Mouse (Mus musculus): ENCODE results near the gene Cchcr1. TPM values are rescaled to one million over a fixed set of nuclear protein-coding genes. Genes with fewer than 3 reads are reported as not detected.

Gene Cchcr1
- polyA plus RNA-seq, 1 experiment from 2014 or later: 15.7 TPM

Other genes with a start within 250 kb of the Cchcr1 start
- not detected in 2 replicates for gene H2-Q1, start 196.7 kb upstream of the Cchcr1 start, polyA plus RNA-seq (2015; fragmentation: Nextera tagmentation; extraction: Ambion mirVana)
- gene H2-Q2, start 174.9 kb upstream of the Cchcr1 start, polyA plus RNA-seq (2015; fragmentation: Nextera tagmentation; extraction: Ambion mirVana): 0.82 and 2.1 TPM in 2 replicates
- 3.2 and 4.1 TPM in 2 replicates for gene H2-Q4, start 137.5 kb upstream of the Cchcr1 start, polyA plus RNA-seq (2015; fragmentation: Nextera tagmentation; extraction: Ambion mirVana)
- 1.1 and 2.8 TPM in 2 replicates for gene H2-Q6, start 92.2 kb upstream of the Cchcr1 start, polyA plus RNA-seq (2015; fragmentation: Nextera tagmentation; extraction: Ambion mirVana)
- 3.7 and 5.9 TPM in 2 replicates for gene H2-Q7, start 77.9 kb upstream of the Cchcr1 start, polyA plus RNA-seq (2015; fragmentation: Nextera tagmentation; extraction: Ambion mirVana)
- gene H2-Q10, start 47.0 kb upstream of the Cchcr1 start, polyA plus RNA-seq (2015; fragmentation: Nextera tagmentation; extraction: Ambion mirVana): 0.55 and 0.58 TPM in 2 replicates
- not detected in 2 replicates for gene Pou5f1, start 11.1 kb upstream of the Cchcr1 start, polyA plus RNA-seq (2015; fragmentation: Nextera tagmentation; extraction: Ambion mirVana)
- gene Tcf19, start 276 bp upstream of the Cchcr1 start, polyA plus RNA-seq (2015; fragmentation: Nextera tagmentation; extraction: Ambion mirVana): 59.5 and 60.3 TPM in 2 replicates
- gene Psors1c2, start 16.1 kb downstream of the Cchcr1 start, polyA plus RNA-seq (2015; fragmentation: Nextera tagmentation; extraction: Ambion mirVana): 1.6 and 1.9 TPM in 2 replicates
- 0.46 and 0.49 TPM in 2 replicates for gene Cdsn, start 35.0 kb downstream of the Cchcr1 start, polyA plus RNA-seq (2015; fragmentation: Nextera tagmentation; extraction: Ambion mirVana)
- 0.11 and 0.14 TPM in 2 replicates for gene 2300002M23Rik, start 50.4 kb downstream of the Cchcr1 start, polyA plus RNA-seq (2015; fragmentation: Nextera tagmentation; extraction: Ambion mirVana)
- gene Sfta2, start 84.4 kb downstream of the Cchcr1 start, polyA plus RNA-seq (2015; fragmentation: Nextera tagmentation; extraction: Ambion mirVana): 1.1 and 14.0 TPM in 2 replicates
- not detected in 2 replicates for gene Gm9573, start 109.5 kb downstream of the Cchcr1 start, polyA plus RNA-seq (2015; fragmentation: Nextera tagmentation; extraction: Ambion mirVana)
- 0.29 and 0.42 TPM in 2 replicates for gene Mucl3, start 126.6 kb downstream of the Cchcr1 start, polyA plus RNA-seq (2015; fragmentation: Nextera tagmentation; extraction: Ambion mirVana)
- gene Vars2, start 150.5 kb downstream of the Cchcr1 start, polyA plus RNA-seq (2015; fragmentation: Nextera tagmentation; extraction: Ambion mirVana): 12.8 and 17.1 TPM in 2 replicates
- gene Gtf2h4, start 156.6 kb downstream of the Cchcr1 start, polyA plus RNA-seq (2015; fragmentation: Nextera tagmentation; extraction: Ambion mirVana): 29.6 and 30.8 TPM in 2 replicates
- gene Ddr1, start 187.5 kb downstream of the Cchcr1 start, polyA plus RNA-seq (2015; fragmentation: Nextera tagmentation; extraction: Ambion mirVana): 110 and 129 TPM in 2 replicates